Mouse (Mus musculus) C2C12 (cell line): ENCODE results near the gene Lenep. TPM values are rescaled to one million over a fixed set of nuclear protein-coding genes. Genes with fewer than 3 reads are reported as not detected.
A peak's percentile ranks its signal among the peaks of the same experiment; 100 is the strongest.

Source experiments
- H3K27me3 ChIP-seq: one replicate; pipeline ENCODE4 v1.6.1; 2011; ENCODE audit not compliant: control insufficient read depth, insufficient read depth, insufficient read length
- H3K36me3 ChIP-seq: one replicate; pipeline ENCODE4 v1.6.1; 2011; ENCODE audit not compliant: control insufficient read depth, insufficient read depth
- H3K4me3 ChIP-seq: one replicate; pipeline ENCODE4 v1.5.1; 2011; ENCODE audit warnings: mild to moderate bottlenecking, control low read depth; ENCODE audit not compliant: poor library complexity, insufficient read depth, severe bottlenecking
- H3K79me2 ChIP-seq: one replicate; pipeline ENCODE4 v1.6.1; 2011; ENCODE audit not compliant: control insufficient read depth, insufficient read depth
- H3K79me3 ChIP-seq: one replicate; pipeline ENCODE4 v1.6.1; 2011; ENCODE audit warnings: low read depth, control low read depth
- H3ac ChIP-seq: one replicate; pipeline ENCODE3; 2011; ENCODE audit warnings: low read depth; ENCODE audit not compliant: control insufficient read depth, insufficient read length
- CEBPB ChIP-seq: IDR thresholded peaks from one replicate; pipeline ENCODE4 v1.6.1; 2011; ENCODE audit warnings: low read depth, mild to moderate bottlenecking, control low read depth, moderate library complexity
- CTCF ChIP-seq: IDR thresholded peaks from one replicate; pipeline ENCODE4 v1.5.1; 2011; ENCODE audit not compliant: control insufficient read depth, insufficient read depth, insufficient read length
- FOSL1 ChIP-seq: IDR thresholded peaks from one replicate; pipeline ENCODE4 v1.8.0; 2011; ENCODE audit warnings: mild to moderate bottlenecking, low read length; ENCODE audit not compliant: poor library complexity, insufficient read depth, severe bottlenecking
- MAX ChIP-seq: IDR thresholded peaks from one replicate; pipeline ENCODE4 v1.6.1; 2011; ENCODE audit warnings: mild to moderate bottlenecking, control low read depth
- MYOD1 ChIP-seq: IDR thresholded peaks from one replicate; pipeline ENCODE4 v1.6.1; 2011; ENCODE audit warnings: low read depth; ENCODE audit not compliant: control insufficient read depth, insufficient read length
- MYOG ChIP-seq: IDR thresholded peaks from one replicate; pipeline ENCODE4 v1.6.1; 2011; ENCODE audit not compliant: control insufficient read depth, insufficient read length; ENCODE audit errors: extremely low read depth
- USF1 ChIP-seq: IDR thresholded peaks from one replicate; pipeline ENCODE4 v1.6.1; 2011; ENCODE audit warnings: low read depth, mild to moderate bottlenecking, control low read depth, moderate library complexity
- polyA plus RNA-seq: library from polyadenylated mRNA; unstranded; fragments of >200 nt; fragmentation: generic; extraction: Trizol; gene quantifications from one replicate; pipeline ENCODE4 v1.2.1, GENCODE M21; 2012; ENCODE audit warnings: missing spikeins

Gene Lenep
- polyA plus RNA-seq, 1 experiment: not detected

- Histone ChIP-seq H3K4me3 (peak overlapping the region; percentile 73), H3K79me2 (peaks cover 80% of the 10 kb centered on the region), H3ac (peak overlapping the region; percentile 65), H3K79me3 (peaks cover 46% of the 10 kb centered on the region), H3K27me3 (no peaks in the 10 kb centered on the region), H3K36me3 (peaks cover 45% of the 10 kb centered on the region)
- TF ChIP-seq CTCF: no peak
- TF ChIP-seq MYOG: no peak
- no peak for TF ChIP-seq MYOD1
- TF ChIP-seq CEBPB: no peak
- no peak for TF ChIP-seq USF1
- no peak for TF ChIP-seq MAX
- no peak for TF ChIP-seq FOSL1
These were observed 18.6 kb upstream of the Lenep start for GRCm38 (mm10) chr3:89421002-89421774.

GRCm38 (mm10) chr3:89420421-89420820 is 17.8 kb upstream of the Lenep start:
- no peak for TF ChIP-seq CEBPB
- no peak for TF ChIP-seq USF1
- TF ChIP-seq MYOD1: no peak
- TF ChIP-seq CTCF: no peak
- TF ChIP-seq MAX: no peak
- no peak for TF ChIP-seq FOSL1
- no peak for TF ChIP-seq MYOG
- Histone ChIP-seq H3K4me3 (peak overlapping the region; percentile 73), H3K36me3 (peaks cover 48% of the 10 kb centered on the region), H3ac (no peak overlapping the region), H3K79me3 (peaks cover 54% of the 10 kb centered on the region), H3K27me3 (no peaks in the 10 kb centered on the region), H3K79me2 (peaks cover 88% of the 10 kb centered on the region)

DNA sequence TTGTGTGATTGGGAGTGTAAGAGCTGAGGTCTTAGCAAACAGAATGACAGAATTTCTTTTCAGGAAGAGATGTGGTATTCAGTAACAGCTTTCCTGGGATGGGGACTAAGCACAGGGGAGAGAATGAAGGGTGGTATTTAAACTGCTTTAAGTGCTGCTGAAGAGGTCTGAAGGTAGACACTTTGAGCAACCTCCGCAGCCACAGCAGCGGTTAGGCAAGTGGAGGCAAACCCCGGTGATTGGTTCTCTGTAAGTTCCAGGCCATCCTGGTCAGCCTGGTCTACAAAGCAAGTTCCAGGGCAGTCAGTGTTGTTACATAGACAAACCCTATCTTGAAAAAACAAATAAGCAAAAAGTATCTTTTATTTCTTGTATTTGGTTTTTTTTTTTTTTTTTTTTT is 17.4 kb upstream of the Lenep start:
- Histone ChIP-seq H3K79me3 (peaks cover 56% of the 10 kb centered on the region), H3K36me3 (peaks cover 48% of the 10 kb centered on the region), H3K79me2 (peaks cover 88% of the 10 kb centered on the region), H3K27me3 (no peaks in the 10 kb centered on the region), H3ac (peak overlapping the region; percentile 28), H3K4me3 (peak overlapping the region; percentile 73)
- no peak for TF ChIP-seq MYOG
- TF ChIP-seq CEBPB: no peak
- no peak for TF ChIP-seq MAX
- no peak for TF ChIP-seq MYOD1
- no peak for TF ChIP-seq USF1
- no peak for TF ChIP-seq CTCF
- TF ChIP-seq FOSL1: no peak

GRCm38 (mm10) chr3:89419571-89419970 is 17.0 kb upstream of the Lenep start:
- peaks cover 59% of the 10 kb centered on the region for H3K79me3 ChIP-seq
- peaks cover 49% of the 10 kb centered on the region for H3K36me3 ChIP-seq
- H3K27me3 ChIP-seq: no peaks in the 10 kb centered on the region
- peak overlapping the region; percentile 73 for H3K4me3 ChIP-seq
- peak overlapping the region; percentile 70 for H3ac ChIP-seq
- no peak for TF ChIP-seq MYOD1
- TF ChIP-seq CEBPB: peak; percentile 76
- no peak for TF ChIP-seq FOSL1
- no peak for TF ChIP-seq USF1
- no peak for TF ChIP-seq CTCF
- no peak for TF ChIP-seq MYOG
- H3K79me2 ChIP-seq: peaks cover 88% of the 10 kb centered on the region

DNA sequence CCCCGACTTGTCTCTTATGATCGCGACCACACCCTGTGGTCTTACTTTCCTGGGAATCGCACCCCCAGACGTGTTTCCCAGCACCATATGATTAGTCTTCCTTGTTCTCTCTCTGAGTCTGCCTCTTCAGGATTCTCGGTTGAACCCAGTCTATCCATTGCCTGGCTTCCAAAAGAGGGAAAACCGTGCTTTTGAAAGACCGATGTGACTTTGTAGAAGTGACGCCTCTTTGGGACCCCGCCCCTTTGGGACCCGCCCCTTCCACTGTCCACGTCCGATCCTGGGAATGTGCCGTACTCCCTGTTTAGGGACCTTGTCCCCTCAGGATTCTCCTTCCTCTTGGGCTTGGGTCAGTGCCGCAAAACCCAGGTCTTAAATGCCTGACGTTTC is 16.3 kb upstream of the Lenep start:
- Histone ChIP-seq H3K79me2 (peaks cover 82% of the 10 kb centered on the region), H3K4me3 (peak overlapping the region; percentile 73), H3K36me3 (peaks cover 50% of the 10 kb centered on the region), H3ac (peak overlapping the region; percentile 75), H3K27me3 (no peaks in the 10 kb centered on the region), H3K79me3 (peaks cover 57% of the 10 kb centered on the region)
- TF ChIP-seq USF1: no peak
- TF ChIP-seq FOSL1: no peak
- no peak for TF ChIP-seq CEBPB
- TF ChIP-seq MYOD1: no peak
- TF ChIP-seq MYOG: no peak
- TF ChIP-seq CTCF: no peak
- TF ChIP-seq MAX: no peak
